Mouse (Mus musculus) layer of hippocampus, adult 9-11 months (tissue): ENCODE measurements around the gene Pik3ip1.

Experiments used
- DNase-seq: peaks from one replicate; pipeline ENCODE4 v3.0.0; 2022

The Pik3ip1 gene

GRCm38 (mm10) chr11:3329891-3330451 lies at the start of gene Pik3ip1:
TSS of gene Pik3ip1 (plus strand) at chr11:3330401.
- DNase-seq = no peak

GRCm38 (mm10) chr11:3282887-3283286 lies 47.3 kb upstream of the Pik3ip1 start:
- no peak for DNase-seq

- DNase-seq = no peak
Measured at GRCm38 (mm10) chr11:3283645-3284044, 46.6 kb upstream of the Pik3ip1 start.

DNA sequence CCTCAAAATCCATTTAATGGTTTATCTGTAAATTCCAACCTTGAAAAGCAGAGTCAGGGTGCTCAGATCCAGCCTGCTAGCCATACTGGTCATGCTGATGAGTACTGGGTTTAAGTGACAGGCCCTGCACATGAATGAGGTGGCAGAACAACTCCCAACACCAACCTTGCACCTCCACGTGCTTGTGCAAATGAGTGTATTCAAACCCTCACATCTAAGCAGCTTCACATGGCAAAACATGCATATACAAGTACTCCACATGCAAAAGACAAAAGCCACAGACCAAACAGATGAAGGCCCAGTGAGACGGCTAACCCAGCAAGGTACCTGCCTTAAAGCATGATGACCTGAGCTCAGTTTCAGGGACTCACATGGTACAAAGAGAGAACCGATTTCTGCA lies 44.3 kb upstream of the Pik3ip1 start:
- no peak for DNase-seq

DNA sequence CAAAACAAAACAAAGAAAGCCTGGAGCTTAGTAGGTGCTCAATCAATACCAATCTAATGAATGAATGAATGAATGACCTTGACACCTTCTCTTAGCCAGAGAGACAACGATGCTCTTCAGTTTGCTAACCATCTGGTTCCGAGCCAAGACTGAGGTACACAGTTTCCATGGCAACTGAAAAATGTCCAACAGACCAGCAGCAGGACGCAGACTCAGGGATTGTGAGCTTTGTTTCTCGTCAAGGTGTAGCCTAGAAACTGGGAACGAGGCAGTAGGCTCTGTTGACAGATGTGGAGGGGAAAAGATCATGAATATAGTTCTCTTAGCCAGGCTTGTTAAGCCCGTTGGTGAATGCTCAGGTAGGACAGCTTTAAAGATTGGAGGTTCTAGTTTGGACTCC lies 43.1 kb upstream of the Pik3ip1 start:
- DNase-seq = no peak

DNA sequence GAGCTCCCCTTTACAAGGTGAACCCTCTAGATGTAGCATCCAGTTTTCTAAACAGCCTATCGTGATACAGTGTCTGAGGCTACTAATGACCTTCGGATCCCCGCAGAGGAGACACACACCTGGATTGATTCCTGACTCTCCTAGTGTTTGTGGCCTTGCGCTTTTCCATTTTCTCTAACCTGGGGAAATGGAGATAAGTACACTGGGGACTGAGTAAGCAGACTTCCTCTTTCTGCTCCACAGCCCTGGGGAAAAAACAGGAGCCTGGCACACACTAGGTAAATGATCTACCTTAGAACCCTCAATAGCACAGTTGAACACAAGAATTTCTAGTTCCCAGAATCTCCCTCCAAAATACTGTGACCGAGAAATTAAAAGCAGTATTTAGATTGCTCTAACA lies 42.3 kb upstream of the Pik3ip1 start:
- no peak for DNase-seq

GRCm38 (mm10) chr11:3288521-3289301 lies 41.5 kb upstream of the Pik3ip1 start, which contains the start of gene Patz1:
TSS of gene Patz1 (plus strand) at chr11:3288874.
- DNase-seq = peak; percentile 42

- DNase-seq = peak; percentile 81
Measured at GRCm38 (mm10) chr11:3289302-3289802, 40.8 kb upstream of the Pik3ip1 start.

GRCm38 (mm10) chr11:3289803-3290639 lies 40.2 kb upstream of the Pik3ip1 start:
- peak; percentile 88 for DNase-seq

DNA sequence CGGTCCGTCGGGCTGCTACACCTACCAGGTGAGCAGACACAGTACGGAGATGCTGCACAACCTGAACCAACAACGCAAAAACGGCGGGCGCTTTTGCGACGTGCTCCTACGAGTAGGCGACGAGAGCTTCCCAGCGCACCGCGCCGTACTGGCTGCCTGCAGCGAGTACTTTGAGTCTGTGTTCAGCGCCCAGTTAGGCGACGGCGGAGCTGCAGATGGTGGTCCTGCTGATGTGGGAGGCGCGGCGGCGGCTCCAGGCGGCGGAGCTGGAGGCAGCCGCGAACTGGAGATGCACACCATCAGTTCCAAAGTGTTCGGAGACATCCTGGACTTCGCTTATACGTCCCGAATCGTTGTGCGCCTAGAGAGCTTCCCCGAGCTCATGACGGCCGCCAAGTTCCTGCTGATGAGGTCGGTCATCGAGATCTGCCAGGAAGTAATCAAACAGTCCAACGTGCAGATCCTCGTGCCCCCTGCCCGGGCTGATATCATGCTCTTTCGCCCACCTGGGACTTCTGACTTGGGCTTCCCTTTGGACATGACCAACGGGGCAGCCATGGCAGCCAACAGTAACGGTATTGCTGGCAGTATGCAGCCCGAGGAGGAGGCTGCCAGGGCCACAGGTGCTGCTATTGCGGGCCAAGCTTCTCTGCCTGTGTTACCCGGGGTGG lies 39.4 kb upstream of the Pik3ip1 start:
- DNase-seq = peak; percentile 77

DNA sequence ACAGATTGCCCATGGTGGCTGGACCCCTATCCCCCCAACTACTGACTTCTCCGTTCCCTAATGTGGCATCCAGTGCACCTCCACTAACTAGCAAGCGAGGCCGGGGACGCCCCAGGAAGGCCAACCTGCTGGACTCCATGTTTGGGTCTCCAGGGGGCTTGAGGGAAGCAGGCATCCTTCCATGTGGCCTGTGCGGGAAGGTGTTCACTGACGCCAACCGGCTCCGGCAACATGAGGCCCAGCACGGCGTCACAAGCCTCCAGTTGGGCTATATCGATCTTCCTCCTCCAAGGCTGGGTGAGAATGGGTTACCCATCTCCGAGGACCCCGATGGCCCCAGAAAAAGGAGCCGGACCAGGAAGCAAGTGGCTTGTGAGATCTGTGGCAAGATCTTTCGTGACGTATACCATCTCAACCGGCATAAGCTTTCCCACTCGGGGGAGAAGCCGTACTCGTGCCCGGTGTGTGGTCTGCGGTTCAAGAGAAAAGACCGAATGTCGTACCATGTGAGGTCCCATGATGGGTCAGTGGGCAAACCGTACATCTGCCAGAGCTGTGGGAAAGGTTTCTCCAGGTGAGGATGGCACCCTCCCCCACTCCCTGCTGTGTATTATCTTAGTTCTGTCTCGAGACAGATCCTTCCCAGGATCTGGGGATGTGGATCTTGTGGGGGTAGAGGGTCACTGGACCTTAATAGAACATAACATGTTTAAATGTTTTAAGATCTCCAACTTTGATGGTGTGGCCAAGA lies 38.7 kb upstream of the Pik3ip1 start:
- DNase-seq = no peak

- no peak for DNase-seq
Measured at GRCm38 (mm10) chr11:3292062-3292421, 38.2 kb upstream of the Pik3ip1 start.

DNA sequence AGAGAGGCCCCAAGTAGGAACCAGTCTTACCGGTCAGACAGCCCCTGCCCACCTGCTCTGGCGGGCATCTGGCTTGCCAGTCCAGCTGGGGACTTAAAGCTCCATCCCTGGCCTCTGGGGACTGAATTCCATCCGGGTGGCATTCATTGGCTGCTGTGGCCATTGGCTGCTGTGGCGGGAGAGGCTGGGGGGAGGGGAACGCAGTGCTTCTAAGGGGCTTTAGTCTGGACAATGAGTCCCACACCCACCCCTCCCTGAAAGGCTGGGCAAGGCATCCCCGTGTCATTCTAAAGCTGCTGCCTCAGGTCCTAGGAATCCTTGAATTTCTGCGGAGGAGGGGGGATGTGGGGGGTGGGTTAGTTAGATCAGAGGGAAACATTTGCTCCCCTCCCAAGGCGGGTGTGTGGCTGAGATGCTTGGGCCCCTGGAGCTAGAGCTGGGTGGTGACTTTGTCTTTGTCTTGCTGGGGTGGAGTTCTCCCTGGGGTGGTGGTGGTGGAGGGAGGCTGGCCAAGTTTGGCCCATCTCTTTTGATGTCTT lies 37.4 kb upstream of the Pik3ip1 start:
- no peak for DNase-seq

DNA sequence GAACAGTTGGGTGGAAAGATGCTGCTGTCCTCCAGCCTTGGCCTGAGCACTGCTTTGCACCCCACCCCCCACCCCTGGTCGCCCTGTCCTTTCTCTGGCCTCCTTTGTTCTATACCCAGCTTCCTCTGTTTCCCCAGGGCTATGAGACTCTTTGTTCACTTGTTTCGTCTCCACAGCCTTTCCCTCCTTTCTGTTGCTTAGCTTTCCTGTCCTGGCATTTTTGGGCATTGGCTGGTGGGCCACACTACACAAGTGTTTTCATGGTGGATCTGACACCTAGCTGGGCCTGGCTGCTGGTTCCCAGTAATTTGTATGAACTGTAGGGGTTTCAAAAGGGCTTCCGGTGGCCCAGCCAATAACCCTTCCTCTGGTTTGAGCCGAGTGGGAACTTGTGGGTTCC lies 36.8 kb upstream of the Pik3ip1 start:
- DNase-seq = no peak

DNA sequence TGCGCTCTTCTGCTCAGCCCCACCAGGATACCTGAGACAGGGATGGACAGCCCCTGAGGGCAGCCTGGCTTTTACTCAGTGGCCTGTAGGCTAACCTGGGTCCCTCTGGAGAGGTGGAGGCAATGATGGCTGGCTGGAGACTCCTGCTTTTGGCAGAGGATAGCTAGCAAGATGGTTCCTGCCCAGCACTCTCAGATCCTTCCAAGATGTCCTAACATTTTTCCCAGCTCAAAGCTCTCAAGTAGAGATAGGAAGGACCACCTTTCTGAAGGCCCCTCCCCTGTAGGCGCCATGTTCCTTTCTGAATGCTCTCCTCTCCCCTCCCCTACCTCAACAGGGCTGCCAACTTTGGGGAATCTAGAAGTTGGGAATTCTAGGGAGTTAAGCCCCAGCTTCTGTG lies 35.6 kb upstream of the Pik3ip1 start:
- DNase-seq = no peak

DNA sequence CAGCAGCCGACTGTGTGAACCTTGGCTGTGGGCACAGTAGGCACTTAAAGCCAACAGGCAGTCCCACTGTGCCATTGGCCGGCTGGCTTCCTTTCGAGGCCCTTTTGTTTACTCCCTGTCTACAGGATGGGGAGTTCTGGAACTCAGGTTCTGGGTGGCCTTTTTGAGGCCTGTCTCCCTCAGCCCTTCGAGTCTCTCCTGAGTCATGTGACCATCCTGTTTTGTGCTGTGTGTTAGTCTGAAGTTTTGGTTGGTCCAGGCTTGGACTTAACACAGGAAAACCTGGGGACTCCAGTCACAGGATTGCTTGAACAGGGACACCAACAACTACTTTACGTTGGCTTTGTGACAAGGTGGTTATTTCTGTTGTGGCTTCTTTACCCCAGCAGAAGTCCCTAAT lies 34.1 kb upstream of the Pik3ip1 start:
- no peak for DNase-seq

GRCm38 (mm10) chr11:3297871-3298812 lies 32.1 kb upstream of the Pik3ip1 start:
- no peak for DNase-seq

DNA sequence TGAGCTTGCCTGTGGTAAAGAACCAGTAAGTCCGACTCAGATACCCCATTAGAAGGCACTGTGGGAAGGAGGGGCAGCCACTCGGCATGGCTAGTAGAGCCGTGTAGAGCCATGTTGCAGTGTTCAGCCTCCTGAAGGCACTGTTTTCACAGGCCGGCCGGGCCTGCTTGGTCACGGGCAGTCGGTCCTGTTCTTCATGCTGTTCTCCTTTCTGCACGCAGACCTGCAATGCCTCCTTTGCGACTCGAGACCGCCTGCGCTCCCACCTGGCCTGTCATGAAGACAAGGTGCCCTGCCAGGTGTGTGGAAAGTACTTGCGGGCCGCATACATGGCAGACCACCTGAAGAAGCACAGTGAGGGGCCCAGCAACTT lies 31.4 kb upstream of the Pik3ip1 start:
- no peak for DNase-seq

GRCm38 (mm10) chr11:3301075-3301474 lies 29.1 kb upstream of the Pik3ip1 start:
- DNase-seq = no peak

GRCm38 (mm10) chr11:3302385-3302784 lies 27.8 kb upstream of the Pik3ip1 start:
- peak; percentile 49 for DNase-seq

DNA sequence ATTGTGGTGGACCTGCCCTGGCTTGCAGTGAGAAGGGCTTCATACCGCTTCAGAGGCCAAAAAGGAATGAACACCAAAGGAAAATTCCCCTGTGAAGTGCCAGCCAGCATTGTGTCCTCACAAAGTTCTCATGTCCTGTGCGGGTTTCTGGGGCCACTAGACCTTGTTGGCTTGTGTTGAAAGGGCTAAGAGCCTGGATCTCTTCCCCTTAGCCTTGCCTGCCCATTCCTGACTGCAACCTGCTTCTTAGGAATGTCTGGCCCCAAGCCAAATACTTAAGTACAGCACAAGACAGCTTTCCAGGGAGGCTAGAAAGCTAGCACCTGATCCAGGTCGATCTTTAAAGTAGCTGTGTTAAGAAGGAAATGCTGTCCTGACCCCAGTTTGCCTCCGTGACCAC lies 27.4 kb upstream of the Pik3ip1 start:
- no peak for DNase-seq
